Mouse (Mus musculus) layer of hippocampus, postnatal 36 days (tissue): ENCODE results near the gene Acvr1. TPM values are rescaled to one million over a fixed set of nuclear protein-coding genes. Genes with fewer than 3 reads are reported as not detected.

Experiments
- DNase-seq, 2 experiments: peaks; one replicate each; pipeline ENCODE4 v3.0.0; 2022
- total RNA-seq, 2 experiments: library from RNA; stranded (reverse); gene quantifications; 2 replicates each; pipeline ENCODE4 v1.2.3; 2021

Gene Acvr1
- total RNA-seq = 10 to 100 TPM; 46.4 to 50.5 TPM

GRCm38 (mm10) chr2:58567066-58567810 lies at the start of gene Acvr1, which contains the start of gene Upp2:
Gene Acvr1 (minus strand): TSS chr2:58567157.
Gene Upp2 (plus strand): TSS chr2:58567298.
- DNase-seq = peak; percentile 87 to 90

GRCm38 (mm10) chr2:58615766-58616165 lies 48.8 kb upstream of the Acvr1 start:
- peak; percentile 63 to 68 for DNase-seq

- no peak for DNase-seq
Observed at GRCm38 (mm10) chr2:58614851-58615250, 47.9 kb upstream of the Acvr1 start.

GRCm38 (mm10) chr2:58613720-58614119 lies 46.8 kb upstream of the Acvr1 start:
- peak; percentile 61 to 66 for DNase-seq

GRCm38 (mm10) chr2:58604791-58605190 lies 37.8 kb upstream of the Acvr1 start:
- DNase-seq = no peak

GRCm38 (mm10) chr2:58603379-58603778 lies 36.4 kb upstream of the Acvr1 start:
- DNase-seq = no peak

- DNase-seq = no peak
Observed at GRCm38 (mm10) chr2:58601382-58601781, 34.4 kb upstream of the Acvr1 start.

GRCm38 (mm10) chr2:58599639-58600038 lies 32.7 kb upstream of the Acvr1 start:
- no peak for DNase-seq

GRCm38 (mm10) chr2:58597556-58597955 lies 30.6 kb upstream of the Acvr1 start:
- DNase-seq = no peak

- peak; percentile 37 to 51 for DNase-seq
Observed at GRCm38 (mm10) chr2:58596774-58597342, 29.9 kb upstream of the Acvr1 start.

- no peak for DNase-seq
Observed at GRCm38 (mm10) chr2:58595350-58595749, 28.4 kb upstream of the Acvr1 start.

GRCm38 (mm10) chr2:58590055-58590454 lies 23.1 kb upstream of the Acvr1 start:
- no peak for DNase-seq

GRCm38 (mm10) chr2:58589637-58590036 lies 22.7 kb upstream of the Acvr1 start:
- DNase-seq = peak; percentile 44 to 45

- peak; percentile 75 to 85 for DNase-seq
Observed at GRCm38 (mm10) chr2:58586311-58586710, 19.4 kb upstream of the Acvr1 start.

- DNase-seq = no peak
Observed at GRCm38 (mm10) chr2:58574167-58574566, 7.2 kb upstream of the Acvr1 start.

- no peak for DNase-seq
Observed at GRCm38 (mm10) chr2:58568841-58569645, 2.1 kb upstream of the Acvr1 start.

GRCm38 (mm10) chr2:58567866-58568719 lies 1.1 kb upstream of the Acvr1 start:
- no peak for DNase-seq

GRCm38 (mm10) chr2:58566410-58567065 lies 419 bp downstream of the Acvr1 start:
- DNase-seq = peak; percentile 57 to 60

- DNase-seq = peak in 1 of 2 experiments; percentile 24
Observed at GRCm38 (mm10) chr2:58566049-58566409, 928 bp downstream of the Acvr1 start.

- DNase-seq = no peak
Observed at GRCm38 (mm10) chr2:58565267-58565666, 1.7 kb downstream of the Acvr1 start.

- DNase-seq = no peak
Observed at GRCm38 (mm10) chr2:58562137-58562536, 4.8 kb downstream of the Acvr1 start.
